Mouse (Mus musculus) thymus, postnatal 14 days (tissue): ENCODE data around the gene Cds1.
"Not testable (repeated sequence)": the region's sequence is repeated elsewhere in the genome, so short reads cannot be mapped to it uniquely, and the experiment has no call there.

Experiments used
- DNase-seq: peaks from one replicate; pipeline ENCODE4 v3.0.0; 2021

Cds1 gene

DNA sequence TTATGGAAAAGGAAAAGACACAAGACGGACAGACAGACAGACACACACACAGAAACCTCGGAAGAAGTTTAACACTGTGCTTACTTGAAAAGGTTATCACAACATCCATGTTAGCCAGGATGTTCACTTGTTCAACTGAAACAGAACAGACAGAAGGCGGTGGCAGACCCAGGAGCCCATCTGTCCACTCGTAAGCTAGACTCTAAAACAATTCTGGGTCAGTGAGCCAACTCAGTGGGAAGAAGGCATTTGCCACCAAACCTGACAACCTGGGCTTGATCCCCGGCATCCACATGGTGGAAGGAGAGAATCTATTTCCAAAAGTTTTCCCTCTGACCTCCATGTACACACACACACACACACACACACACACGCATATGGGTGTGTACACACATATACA, 67.1 kb downstream of the Cds1 start:
- no peak for DNase-seq

DNA sequence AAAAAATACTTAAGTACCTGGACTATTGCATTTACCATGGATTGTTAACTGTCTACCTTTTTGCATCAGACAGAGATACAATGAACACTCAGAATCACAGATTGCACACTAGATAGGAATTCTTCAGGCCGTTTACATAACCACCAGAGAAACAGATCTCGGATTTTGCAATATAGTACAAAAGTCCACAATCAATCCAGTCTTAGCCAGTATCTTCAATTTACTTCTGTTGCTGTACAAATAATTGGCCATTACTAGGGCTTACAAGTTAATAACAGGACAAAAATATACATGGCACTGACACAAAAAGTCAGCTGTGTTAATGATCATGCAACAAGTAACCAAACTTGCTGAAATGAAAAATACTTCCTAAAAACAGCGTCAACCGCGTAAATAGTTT, 68.1 kb downstream of the Cds1 start:
- no peak for DNase-seq

DNA sequence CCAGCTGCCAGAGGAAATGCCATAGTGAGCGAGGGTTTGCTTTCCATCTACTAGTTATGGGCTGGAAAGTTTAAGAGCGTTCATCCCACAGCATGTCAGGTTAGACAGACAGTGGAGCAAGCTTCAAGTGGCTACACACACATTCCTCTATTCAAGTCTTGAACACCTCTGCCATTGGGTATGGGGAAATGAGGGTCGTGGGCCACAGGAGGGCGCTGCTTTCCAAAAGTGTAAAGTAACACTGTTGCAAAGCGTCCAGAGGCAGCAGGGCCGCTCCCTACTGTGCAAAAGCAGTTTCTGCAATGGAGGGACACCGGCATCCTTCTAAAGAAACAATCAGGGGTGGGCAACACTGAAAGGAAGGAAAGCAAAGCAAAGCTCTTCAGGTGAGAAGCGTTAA, 68.9 kb downstream of the Cds1 start:
- no peak for DNase-seq

DNA sequence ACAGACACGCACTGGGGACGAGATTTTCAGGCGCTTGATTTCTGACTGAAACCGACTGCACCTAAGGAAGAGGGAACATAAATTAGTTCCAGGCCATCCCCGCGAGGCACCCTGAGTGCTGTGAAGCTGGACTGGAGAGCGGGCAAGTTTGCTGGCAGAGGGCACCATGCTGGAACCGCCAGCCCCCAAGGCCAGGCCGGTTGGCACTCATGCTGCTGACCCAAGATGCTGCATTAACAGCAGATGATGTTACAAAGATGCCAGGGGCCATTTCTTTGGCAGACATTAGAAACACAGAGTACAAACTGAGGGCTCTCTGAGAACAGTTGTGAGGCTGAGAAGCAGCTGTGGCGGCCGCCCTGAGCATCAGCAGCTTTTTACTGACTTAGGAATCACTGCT, 71.3 kb downstream of the Cds1 start:
- no peak for DNase-seq

DNA sequence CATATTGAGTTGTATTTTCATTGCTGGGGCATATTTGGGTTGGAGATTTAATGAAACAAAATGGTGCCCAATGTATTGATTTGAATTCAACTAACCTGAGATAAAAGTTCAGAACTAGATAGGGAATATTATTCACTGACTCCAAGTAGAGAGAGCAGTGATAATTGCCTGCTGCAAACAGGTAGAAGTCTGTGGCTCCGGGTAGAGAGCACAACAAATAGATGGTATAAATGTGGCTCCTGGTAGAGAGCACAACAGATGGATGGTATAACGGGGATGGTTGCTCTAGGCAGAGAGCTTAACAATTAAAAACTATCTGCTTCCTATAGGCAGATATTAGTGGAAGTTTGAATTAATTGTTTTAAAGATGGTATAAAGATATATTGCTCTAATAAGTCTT, 72.7 kb downstream of the Cds1 start:
- DNase-seq = not testable (repeated sequence)

DNA sequence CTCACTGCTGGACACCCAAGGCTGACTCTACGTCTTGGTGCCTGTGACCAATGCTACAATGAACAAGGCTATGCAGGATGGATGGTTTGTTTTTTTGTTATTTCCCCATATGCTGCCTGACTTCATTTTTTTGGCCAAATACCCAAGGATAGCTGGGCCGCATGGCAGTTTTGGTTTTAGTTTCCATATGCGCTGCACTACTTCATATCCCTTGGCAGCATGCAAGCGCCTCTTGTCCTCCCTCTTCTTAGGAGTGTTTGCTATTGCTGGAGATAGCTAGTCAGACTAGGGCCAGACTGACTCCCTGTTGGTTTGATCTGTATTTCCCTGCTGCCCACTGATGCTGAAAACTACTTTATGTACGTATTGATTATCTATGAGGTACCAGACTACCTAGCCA, 75.5 kb downstream of the Cds1 start:
- no peak for DNase-seq

DNA sequence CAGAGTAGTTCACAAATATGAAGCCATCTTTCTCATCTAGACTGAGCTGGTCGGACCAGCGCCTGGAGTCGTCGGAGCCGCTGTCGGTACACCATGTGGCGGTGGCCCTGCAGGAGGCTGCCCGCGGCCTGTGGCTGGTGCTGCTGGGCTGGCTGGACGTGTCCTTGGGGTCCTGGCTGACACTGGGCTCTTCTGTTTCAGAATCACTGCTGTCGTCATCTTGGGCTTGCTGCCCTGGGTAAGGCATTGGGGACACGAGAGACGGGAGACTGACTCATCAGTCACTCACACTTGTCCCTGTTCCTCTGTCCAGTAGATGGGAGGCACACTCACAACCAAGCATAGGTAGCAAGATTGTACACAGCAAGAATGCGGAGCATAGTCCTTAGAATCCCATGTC, 80.1 kb downstream of the Cds1 start:
- DNase-seq = no peak

DNA sequence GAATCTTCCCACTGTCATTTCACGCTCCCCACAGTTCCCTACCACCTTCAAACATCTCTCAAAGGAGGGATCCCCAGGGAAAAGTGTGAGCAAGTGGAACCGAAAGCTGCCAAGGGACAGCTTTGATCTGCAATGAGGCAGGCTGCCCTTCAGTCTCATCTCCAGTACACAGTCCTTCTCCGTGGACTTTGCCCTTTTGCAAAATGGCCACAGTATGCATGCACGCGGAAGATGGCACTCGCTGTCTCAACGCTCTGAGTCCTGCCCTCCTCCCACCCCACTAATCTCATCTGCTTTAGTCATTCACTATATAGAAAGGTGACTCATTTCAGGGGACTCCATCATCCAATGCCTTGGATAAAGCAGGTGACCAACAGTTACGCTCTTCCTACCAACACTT, 81.0 kb downstream of the Cds1 start:
- no peak for DNase-seq

DNA sequence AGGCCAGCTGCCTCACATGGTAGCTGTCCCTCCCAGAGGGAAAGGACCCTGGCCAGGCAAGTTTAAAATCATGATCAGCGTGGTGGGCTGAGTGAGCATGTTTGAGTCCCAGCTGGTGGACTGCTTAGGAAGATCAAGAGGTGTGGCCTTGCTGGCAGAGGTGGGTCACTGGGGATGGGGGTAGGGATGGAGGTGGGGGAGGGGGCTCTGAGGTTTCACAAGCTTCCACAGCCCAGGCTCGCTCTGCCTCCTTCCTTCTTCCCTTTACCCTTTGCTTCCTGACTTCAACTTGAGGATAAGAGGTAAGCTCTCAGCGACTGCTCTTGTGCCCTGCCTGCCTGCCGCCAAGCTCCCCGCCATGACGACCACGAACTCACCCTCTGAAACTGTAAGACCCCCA, 82.4 kb downstream of the Cds1 start:
- no peak for DNase-seq

DNA sequence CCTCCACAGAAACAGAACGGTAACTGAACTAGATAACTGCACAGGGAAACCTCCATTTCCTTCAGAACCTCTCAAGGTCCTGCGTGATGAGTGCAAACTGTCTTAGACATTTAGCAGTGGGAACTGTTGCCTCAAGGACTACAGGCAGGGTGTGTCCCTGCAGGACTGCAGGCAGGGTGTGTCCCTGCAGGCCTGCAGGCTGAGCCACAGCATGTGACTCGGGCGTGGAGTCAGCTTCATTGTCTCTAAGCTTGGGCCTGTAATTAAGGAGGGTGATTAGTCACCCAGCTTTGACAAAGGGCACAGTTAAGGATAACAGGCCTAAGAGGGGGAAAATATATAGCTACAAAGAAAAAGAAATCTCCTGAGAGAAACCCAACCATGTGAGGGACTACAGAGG, 82.8 kb downstream of the Cds1 start:
- DNase-seq = no peak

DNA sequence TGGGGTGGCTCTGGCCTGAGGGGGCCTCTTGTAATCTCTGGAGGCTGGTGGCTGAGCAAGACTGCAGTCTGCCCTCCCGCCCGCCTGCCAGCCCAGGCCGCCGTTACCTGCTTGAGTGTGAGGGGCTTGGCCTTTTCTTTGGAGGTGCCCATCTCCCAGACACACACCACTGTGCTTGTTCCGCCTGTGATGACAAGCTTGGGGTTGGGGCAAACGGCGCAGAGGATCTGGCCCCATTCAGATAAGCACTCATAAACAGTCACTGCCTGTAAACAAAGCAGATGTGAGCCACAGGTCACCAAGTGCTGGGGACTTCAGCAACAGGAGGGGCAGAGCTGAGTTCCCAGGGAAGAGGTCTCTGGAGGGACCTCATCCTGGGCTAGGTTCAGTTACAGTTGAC, 86.2 kb downstream of the Cds1 start:
- no peak for DNase-seq

DNA sequence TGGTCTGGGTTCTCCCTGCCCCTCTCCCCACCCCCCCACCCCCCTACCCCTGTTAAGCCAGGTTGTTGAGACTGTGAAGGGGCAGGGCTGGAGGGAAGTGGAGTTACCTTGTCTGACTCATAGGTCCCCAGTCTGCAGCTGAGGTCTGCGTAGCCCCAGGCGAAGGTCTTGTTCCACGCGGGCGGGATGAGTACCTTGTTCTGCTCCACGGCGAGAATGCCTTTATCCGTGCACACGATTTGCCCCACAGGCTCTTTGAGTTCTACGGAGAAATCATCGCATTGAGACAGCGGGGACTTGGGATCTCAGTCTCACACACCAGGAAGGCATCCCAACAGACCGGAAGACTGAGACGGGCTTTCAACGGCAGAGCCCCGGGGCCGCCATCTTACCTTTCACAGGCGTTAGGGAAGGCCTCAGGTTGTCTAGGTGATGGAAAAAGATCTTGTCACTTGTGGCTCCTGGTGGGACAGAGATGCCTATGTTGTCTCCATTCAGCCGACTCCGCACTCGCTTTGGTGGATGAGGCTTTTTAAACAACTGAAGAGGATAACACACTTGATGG, 87.3 kb downstream of the Cds1 start:
- DNase-seq = no peak

DNA sequence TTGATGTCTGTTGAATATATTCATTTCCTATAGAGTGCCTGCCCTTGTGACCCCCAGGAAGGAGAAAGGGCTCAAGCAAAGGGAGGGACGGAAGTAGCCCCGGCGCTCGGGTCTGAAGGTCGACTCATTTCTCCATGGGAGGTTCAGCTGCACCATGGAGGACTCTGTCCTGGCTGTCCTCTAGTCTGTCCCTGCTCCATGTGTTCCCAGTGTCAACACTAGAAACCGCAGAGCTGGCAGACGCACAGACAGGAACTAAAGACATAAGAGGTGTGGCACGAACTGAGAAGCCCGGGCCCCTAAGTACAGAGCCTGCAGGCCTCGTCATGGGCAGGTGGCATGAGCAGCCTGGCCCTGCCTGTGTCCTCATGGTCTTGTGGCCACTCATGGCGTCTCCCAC, 89.2 kb downstream of the Cds1 start:
- DNase-seq = no peak

DNA sequence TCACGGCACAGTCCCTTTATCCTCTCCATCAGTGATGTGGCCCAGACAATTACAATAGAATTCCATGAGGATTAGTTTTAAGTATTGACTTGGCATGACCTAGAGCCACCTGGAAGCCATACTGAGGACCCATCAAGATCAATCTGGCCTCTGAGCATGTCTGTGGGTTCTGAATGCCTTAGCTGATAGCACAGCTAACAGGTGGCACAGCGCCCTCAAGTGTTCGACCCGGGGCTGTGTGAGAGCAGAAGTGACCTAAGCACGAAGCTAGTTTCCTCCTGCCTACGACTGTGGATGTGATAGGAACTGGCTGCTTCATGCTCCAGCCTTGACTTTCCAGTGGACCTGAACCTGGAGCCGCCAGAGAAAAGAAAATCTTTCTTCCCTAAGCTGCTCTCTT, 89.7 kb downstream of the Cds1 start:
- no peak for DNase-seq

DNA sequence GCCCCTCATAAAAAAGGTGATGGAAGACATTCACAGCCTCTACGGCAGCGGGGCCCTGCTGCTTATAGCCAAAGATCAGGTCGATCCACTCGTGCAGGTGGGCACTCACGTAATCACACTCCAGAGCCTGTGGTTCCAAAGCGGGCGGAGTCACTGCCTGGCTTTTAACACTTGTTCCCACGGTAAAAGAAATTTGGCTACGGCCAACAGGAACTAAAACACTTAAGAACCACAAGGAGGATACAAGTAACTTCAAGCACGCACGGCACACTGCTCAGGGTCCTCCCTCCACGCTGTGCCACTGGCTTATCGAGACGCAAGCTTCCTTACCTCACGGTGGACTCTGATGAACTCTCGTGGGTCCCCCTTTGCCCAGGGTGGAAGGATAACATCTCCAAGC, 90.5 kb downstream of the Cds1 start:
- no peak for DNase-seq

DNA sequence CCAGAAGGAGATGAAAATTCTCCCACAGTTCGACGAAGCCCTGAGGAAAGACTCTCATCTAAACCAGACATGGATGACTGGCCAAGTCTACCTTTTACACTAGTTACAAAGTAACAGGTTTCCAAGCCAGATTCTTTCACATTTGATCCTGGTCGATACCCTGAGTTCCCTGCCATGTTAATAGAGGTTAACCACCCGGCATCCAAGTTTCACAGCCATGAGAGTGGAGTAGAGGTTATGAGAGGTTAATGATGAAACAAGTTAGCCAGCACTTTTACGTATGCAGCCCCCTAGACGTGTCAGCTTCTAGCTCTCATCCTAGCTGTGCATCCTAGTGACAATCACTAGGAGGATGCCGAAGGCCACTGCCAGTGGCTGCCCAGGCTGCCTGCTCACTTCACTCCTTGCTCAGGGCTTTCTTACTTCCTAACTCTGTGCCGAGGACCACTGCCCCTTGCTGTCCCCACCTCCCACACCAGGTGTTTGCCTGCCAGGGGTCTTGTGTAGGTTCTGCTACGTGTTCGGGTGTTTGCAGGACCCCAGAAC, 94.0 kb downstream of the Cds1 start:
- no peak for DNase-seq

DNA sequence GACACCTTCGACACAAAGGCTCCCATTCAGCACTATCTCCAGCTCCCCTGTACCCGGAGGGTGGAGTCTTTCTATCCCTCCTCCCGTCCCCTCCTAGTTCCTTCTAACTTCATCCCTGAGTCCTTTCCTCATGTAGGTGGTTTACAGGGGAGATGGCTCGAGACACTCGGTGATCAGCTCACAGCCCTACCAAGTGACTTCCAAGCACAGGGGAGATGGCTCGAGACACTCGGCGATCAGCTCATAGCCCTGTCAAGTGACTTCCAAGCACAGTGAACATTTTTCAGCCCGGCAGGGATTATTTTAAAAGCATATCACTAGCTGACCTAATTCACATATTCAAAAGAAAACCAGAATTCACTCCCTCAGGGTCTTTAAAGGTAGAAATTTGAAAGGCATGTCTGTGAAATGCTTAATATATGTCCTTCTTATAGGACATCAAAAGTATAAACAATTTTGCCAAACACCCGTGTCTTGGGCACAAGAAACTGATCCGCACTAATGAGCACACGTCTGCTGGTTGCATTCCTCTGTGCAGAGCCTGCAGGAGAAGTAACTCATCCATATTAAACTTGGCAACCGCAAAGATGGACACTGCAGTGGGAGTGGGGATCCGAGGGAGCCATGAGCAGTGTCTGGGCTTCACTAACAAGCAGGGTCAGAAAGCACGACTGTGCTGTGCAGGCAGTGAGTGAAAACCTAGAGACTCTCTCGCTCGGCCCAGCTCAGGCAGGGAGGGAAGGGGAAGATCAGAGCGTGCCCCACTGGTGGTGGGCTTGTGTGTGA, 97.0 kb downstream of the Cds1 start:
- DNase-seq = no peak

DNA sequence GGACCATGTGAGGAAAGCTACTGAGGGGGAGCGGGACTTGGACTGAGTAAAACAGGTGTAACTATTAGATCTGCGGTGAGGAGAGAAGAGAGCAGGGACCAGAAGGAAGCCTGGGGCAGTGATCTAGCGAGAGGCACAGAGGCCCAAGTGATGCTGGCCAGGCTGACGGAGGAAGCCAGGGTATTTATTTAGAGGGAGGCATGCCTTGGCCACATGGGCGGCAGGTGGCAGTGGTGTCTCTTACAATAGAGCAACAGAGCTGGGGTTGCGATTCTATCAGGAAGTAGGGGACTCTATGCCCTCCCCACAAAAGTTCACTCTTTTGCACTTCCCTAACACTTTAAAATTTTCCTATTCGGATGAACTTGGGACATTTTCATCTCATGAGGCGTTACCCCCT, 97.7 kb downstream of the Cds1 start:
- no peak for DNase-seq

DNA sequence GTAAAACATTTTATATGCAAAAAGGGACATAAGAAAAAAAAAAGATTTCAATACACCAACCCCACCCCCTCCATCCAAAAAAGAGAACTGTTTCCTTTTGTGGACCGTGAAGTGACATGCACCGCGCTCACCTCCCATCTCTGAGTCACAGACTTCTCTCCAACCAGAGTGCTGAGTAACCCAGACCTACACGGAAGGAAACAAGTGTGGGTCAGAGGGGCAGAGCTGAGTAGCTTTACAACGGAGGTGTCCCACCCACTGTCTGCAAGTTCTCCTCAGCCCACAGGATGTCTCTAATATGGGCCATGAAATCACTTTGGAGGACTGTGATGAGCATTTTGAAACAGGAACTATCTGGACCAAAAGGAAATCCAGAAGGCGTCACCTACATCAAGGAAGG, 99.0 kb downstream of the Cds1 start:
- no peak for DNase-seq

DNA sequence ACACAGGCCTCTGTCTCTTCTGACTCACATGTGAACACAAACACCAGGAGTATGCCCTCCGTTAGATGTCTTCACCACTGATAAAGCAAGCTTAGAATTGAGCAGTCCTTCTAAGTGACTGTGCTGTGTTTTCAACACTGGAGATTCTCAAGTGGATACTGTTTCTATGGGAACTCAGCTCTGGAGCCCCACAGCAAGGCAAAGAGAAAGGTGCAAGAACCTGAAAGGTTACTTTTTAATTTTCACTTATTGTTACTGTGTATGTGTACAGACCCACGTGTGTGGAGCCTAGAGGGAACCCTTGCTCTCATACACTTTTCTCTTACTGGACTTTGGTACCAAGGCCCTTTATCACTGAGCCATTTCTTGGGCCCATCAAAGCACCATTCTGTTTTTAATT, 101.8 kb downstream of the Cds1 start:
- no peak for DNase-seq
